Mouse (Mus musculus) thymus, postnatal 0 days (tissue): ENCODE data around the gene Aip. TPM values are rescaled to one million over a fixed set of nuclear protein-coding genes. Genes with fewer than 3 reads are reported as not detected.
"Not testable (repeated sequence)": the region's sequence is repeated elsewhere in the genome, so short reads cannot be mapped to it uniquely, and the experiment has no call there.

Experiments
- DNase-seq: peaks from one replicate; pipeline ENCODE4 v3.0.0-alpha.2; 2015; ENCODE audit warnings: low spot score
- polyA plus RNA-seq: library from polyadenylated mRNA; unstranded; fragments of >200 nt; fragmentation: Nextera tagmentation; extraction: Ambion mirVana; gene quantifications from 2 replicates; pipeline ENCODE4 v1.2.1, GENCODE M21; 2015

Gene Aip
- polyA plus RNA-seq, 1 experiment from 2014 or later, result 114 TPM

- DNase-seq, result peak; percentile 45
Measured at GRCm38 (mm10) chr19:4093772-4094171, 31.9 kb downstream of the Aip start.

GRCm38 (mm10) chr19:4092750-4093149, 32.9 kb downstream of the Aip start:
- DNase-seq, result no peak

- no peak for DNase-seq
Measured at GRCm38 (mm10) chr19:4091383-4091782, 34.3 kb downstream of the Aip start.

GRCm38 (mm10) chr19:4090446-4090845, 35.2 kb downstream of the Aip start:
- DNase-seq, result no peak

GRCm38 (mm10) chr19:4089128-4089527, 36.5 kb downstream of the Aip start:
- no peak for DNase-seq

- no peak for DNase-seq
Measured at GRCm38 (mm10) chr19:4088146-4088545, 37.5 kb downstream of the Aip start.

GRCm38 (mm10) chr19:4087090-4087489, 38.6 kb downstream of the Aip start:
- DNase-seq, result no peak

GRCm38 (mm10) chr19:4086156-4086555, 39.5 kb downstream of the Aip start:
- DNase-seq, result no peak

GRCm38 (mm10) chr19:4084984-4085383, 40.7 kb downstream of the Aip start:
- no peak for DNase-seq

- DNase-seq, result no peak
Measured at GRCm38 (mm10) chr19:4083826-4084225, 41.8 kb downstream of the Aip start.

- no peak for DNase-seq
Measured at GRCm38 (mm10) chr19:4083316-4083715, 42.3 kb downstream of the Aip start.

- DNase-seq, result no peak
Measured at GRCm38 (mm10) chr19:4082219-4082965, 43.3 kb downstream of the Aip start.

GRCm38 (mm10) chr19:4081394-4081793, 44.3 kb downstream of the Aip start, which contains the start of gene Cabp2:
TSS of gene Cabp2 (plus strand) at chr19:4081578.
- no peak for DNase-seq

- no peak for DNase-seq
Measured at GRCm38 (mm10) chr19:4080511-4081009, 45.1 kb downstream of the Aip start.

GRCm38 (mm10) chr19:4079594-4079993, 46.1 kb downstream of the Aip start:
- no peak for DNase-seq

GRCm38 (mm10) chr19:4075531-4075930, 50.1 kb downstream of the Aip start:
- no peak for DNase-seq

GRCm38 (mm10) chr19:4072706-4073424, 52.8 kb downstream of the Aip start:
- no peak for DNase-seq

GRCm38 (mm10) chr19:4071406-4071805, 54.3 kb downstream of the Aip start:
- DNase-seq, result no peak

GRCm38 (mm10) chr19:4070756-4071155, 54.9 kb downstream of the Aip start:
- DNase-seq, result no peak

GRCm38 (mm10) chr19:4070311-4070710, 55.3 kb downstream of the Aip start:
- no peak for DNase-seq

- DNase-seq, result no peak
Measured at GRCm38 (mm10) chr19:4068717-4069410, 56.8 kb downstream of the Aip start.

- not testable (repeated sequence) for DNase-seq
Measured at GRCm38 (mm10) chr19:4068242-4068641, 57.4 kb downstream of the Aip start.
